Mouse (Mus musculus): ENCODE results near the gene Rapgef3. TPM values are rescaled to one million over a fixed set of nuclear protein-coding genes. Genes with fewer than 3 reads are reported as not detected.

The Rapgef3 gene
- polyA plus RNA-seq, 1 experiment from 2014 or later = 26.3 TPM

GRCm38 (mm10) chr15:97768192-97768591 lies 420 bp upstream of the Rapgef3 start:
- H3K9me3 ChIP-seq (replicated peaks; ENCODE audit: control insufficient read depth, low read length) = no peaks in the 10 kb centered on the region
- H3K9ac ChIP-seq (ENCODE audit: low read length) = peak overlapping the region; percentile 84
- 0 out of 2 replicates have a peak, but pooled peaks cover 2% of the 10 kb centered on the region for H3K27me3 ChIP-seq (ENCODE audit: control insufficient read depth, insufficient read depth, low read length)
- H3K36me3 ChIP-seq (ENCODE audit: control insufficient read depth, insufficient read depth) = no peaks in the 10 kb centered on the region
- peak overlapping the region; percentile 64 for H3K4me3 ChIP-seq (ENCODE audit: low read length)
- ATAC-seq (replicated peaks; ENCODE audit: extremely low read depth, insufficient read depth, low FRiP score) = no peak; the same call in 1 of the 2 replicates
- peaks cover 29% of the 10 kb centered on the region for H3K4me1 ChIP-seq (ENCODE audit: control insufficient read depth, insufficient read depth, low read length)
- WGBS = under 1% methylated on average over 18 of the region's 18 CpGs
- peak overlapping the region; percentile 89 for H3K27ac ChIP-seq (ENCODE audit: low read length)
- peak overlapping the region; percentile 99 for H3K4me2 ChIP-seq (ENCODE audit: low read depth, low read length)

- H3K4me1 ChIP-seq (ENCODE audit: control insufficient read depth, insufficient read depth, low read length) = peaks cover 19% of the 10 kb centered on the region
- ATAC-seq (replicated peaks; ENCODE audit: extremely low read depth, insufficient read depth, low FRiP score) = no peak
- no peaks in the 10 kb centered on the region for H3K9me3 ChIP-seq (replicated peaks; ENCODE audit: control insufficient read depth, low read length)
These were observed 1.0 kb downstream of the Rapgef3 start for GRCm38 (mm10) chr15:97766594-97767279.

DNA sequence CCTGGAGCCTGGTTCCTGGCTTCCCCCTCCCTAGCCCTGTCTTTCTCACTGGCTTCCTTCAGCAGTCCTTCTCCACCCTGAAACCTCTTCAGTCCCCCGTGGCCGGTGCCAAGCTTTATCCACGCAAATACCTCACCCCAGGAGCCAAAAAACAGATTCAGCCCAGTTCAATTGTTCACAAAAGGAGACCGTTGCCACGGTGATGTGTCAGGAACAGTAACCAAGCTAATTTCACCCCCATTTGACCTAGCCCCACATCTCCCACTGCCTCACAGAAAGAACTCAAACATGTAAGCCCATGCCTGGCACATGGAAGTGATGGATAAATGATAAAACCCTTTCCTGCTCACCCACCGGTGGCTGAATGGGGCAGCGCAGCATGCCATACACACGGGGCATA lies 1.6 kb downstream of the Rapgef3 start:
- WGBS = 28% methylated on average over 8 of the region's 8 CpGs
- Histone ChIP-seq H3K27me3 (ENCODE audit: control insufficient read depth, insufficient read depth, low read length) (0 out of 2 replicates have a peak, but pooled peaks cover 2% of the 10 kb centered on the region), H3K36me3 (ENCODE audit: control insufficient read depth, insufficient read depth) (no peaks in the 10 kb centered on the region), H3K9me3 (replicated peaks; ENCODE audit: control insufficient read depth, low read length) (no peaks in the 10 kb centered on the region), H3K27ac (ENCODE audit: low read length) (peak overlapping the region; percentile 89), H3K4me2 (ENCODE audit: low read depth, low read length) (peak overlapping the region; percentile 99), H3K9ac (ENCODE audit: low read length) (peak overlapping the region; percentile 84), H3K4me1 (ENCODE audit: control insufficient read depth, insufficient read depth, low read length) (peaks cover 19% of the 10 kb centered on the region), H3K4me3 (ENCODE audit: low read length) (peak overlapping the region; percentile 64)
- ATAC-seq (replicated peaks; ENCODE audit: extremely low read depth, insufficient read depth, low FRiP score) = no peak

More at GRCm38 (mm10) chr15:97766594-97767279, 1.0 kb downstream of the Rapgef3 start:
- no peaks in the 10 kb centered on the region for H3K36me3 ChIP-seq (ENCODE audit: control insufficient read depth, insufficient read depth)
- peak overlapping the region; percentile 99 for H3K4me2 ChIP-seq (ENCODE audit: low read depth, low read length)
- peak overlapping the region; percentile 64 for H3K4me3 ChIP-seq (ENCODE audit: low read length)
- H3K9ac ChIP-seq (ENCODE audit: low read length) = peak overlapping the region; percentile 84
- 0 out of 2 replicates have a peak, but pooled peaks cover 2% of the 10 kb centered on the region for H3K27me3 ChIP-seq (ENCODE audit: control insufficient read depth, insufficient read depth, low read length)
- WGBS = 9% methylated on average over 23 of the region's 23 CpGs
- H3K27ac ChIP-seq (ENCODE audit: low read length) = peak overlapping the region; percentile 89

DNA sequence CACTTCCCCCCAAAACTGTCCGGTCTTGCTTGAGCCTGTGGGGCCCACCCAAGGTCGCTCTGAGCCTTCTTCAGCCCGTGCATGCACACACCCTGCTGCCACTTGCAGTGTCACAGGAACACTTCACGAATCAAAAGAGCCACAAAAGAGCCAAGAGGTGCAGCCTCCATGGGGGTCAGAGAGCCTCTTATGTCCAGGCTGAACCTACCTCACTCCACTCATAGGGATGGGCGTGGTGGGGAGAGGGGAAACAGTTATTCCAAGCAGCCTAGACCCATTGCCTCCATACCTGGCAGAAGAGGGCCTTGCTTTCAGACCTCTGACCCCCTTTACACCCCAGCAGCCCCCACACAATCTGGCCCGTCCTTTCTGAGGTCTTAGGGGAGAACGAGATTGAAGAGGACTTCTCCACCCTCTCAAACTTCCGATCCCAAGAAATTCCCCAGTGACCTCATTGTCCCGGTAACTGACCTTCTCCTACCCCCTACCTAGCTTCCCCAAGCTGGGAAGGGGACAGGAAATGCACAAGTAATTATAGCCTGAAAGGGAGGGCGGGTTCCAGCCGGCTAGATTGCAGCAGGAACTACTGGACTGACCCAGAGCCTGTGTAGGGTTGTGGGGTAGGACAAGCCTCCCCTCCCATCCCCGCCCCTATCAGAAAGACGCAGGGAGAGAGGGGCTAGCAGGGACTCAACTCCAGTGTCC lies 2.5 kb downstream of the Rapgef3 start:
- WGBS = 40% methylated on average over 13 of the region's 13 CpGs
- Histone ChIP-seq H3K27me3 (ENCODE audit: control insufficient read depth, insufficient read depth, low read length) (0 out of 2 replicates have a peak, but pooled peaks cover 2% of the 10 kb centered on the region), H3K27ac (ENCODE audit: low read length) (peak overlapping the region; percentile 38; the same call in 1 of the 2 replicates), H3K4me2 (ENCODE audit: low read depth, low read length) (peak overlapping the region; percentile 99), H3K9ac (ENCODE audit: low read length) (peak overlapping the region; percentile 56), H3K4me1 (ENCODE audit: control insufficient read depth, insufficient read depth, low read length) (peaks cover 19% of the 10 kb centered on the region), H3K36me3 (ENCODE audit: control insufficient read depth, insufficient read depth) (no peaks in the 10 kb centered on the region), H3K9me3 (replicated peaks; ENCODE audit: control insufficient read depth, low read length) (no peaks in the 10 kb centered on the region), H3K4me3 (ENCODE audit: low read length) (peak overlapping the region; percentile 64)
- ATAC-seq (replicated peaks; ENCODE audit: extremely low read depth, insufficient read depth, low FRiP score) = no peak

- Histone ChIP-seq H3K9ac (ENCODE audit: low read length) (no peak overlapping the region), H3K9me3 (replicated peaks; ENCODE audit: control insufficient read depth, low read length) (no peaks in the 10 kb centered on the region), H3K27me3 (ENCODE audit: control insufficient read depth, insufficient read depth, low read length) (0 out of 2 replicates have a peak, but pooled peaks cover 2% of the 10 kb centered on the region), H3K4me1 (ENCODE audit: control insufficient read depth, insufficient read depth, low read length) (peaks cover 19% of the 10 kb centered on the region), H3K4me2 (ENCODE audit: low read depth, low read length) (peak overlapping the region; percentile 99; the same call in 1 of the 2 replicates), H3K4me3 (ENCODE audit: low read length) (no peak overlapping the region; the same call in 1 of the 2 replicates), H3K27ac (ENCODE audit: low read length) (no peak overlapping the region; the same call in 1 of the 2 replicates), H3K36me3 (ENCODE audit: control insufficient read depth, insufficient read depth) (no peaks in the 10 kb centered on the region)
- 65% methylated on average over 2 of the region's 2 CpGs for whole genome bisulfite sequencing
- no peak for ATAC-seq (replicated peaks; ENCODE audit: extremely low read depth, insufficient read depth, low FRiP score)
These were observed 3.2 kb downstream of the Rapgef3 start for GRCm38 (mm10) chr15:97764532-97764931.

GRCm38 (mm10) chr15:97763256-97764049 lies 4.3 kb downstream of the Rapgef3 start:
- peaks cover 17% of the 10 kb centered on the region for H3K4me1 ChIP-seq (ENCODE audit: control insufficient read depth, insufficient read depth, low read length)
- H3K4me2 ChIP-seq (ENCODE audit: low read depth, low read length) = peak overlapping the region; percentile 9; the same call in 1 of the 2 replicates
- H3K4me3 ChIP-seq (ENCODE audit: low read length) = no peak overlapping the region
- 63% methylated on average over 9 of the region's 9 CpGs for WGBS
- no peak overlapping the region for H3K9ac ChIP-seq (ENCODE audit: low read length)
- H3K27ac ChIP-seq (ENCODE audit: low read length) = peak overlapping the region; percentile 21; the same call in 1 of the 2 replicates
- no peaks in the 10 kb centered on the region for H3K36me3 ChIP-seq (ENCODE audit: control insufficient read depth, insufficient read depth)
- no peaks in the 10 kb centered on the region for H3K9me3 ChIP-seq (replicated peaks; ENCODE audit: control insufficient read depth, low read length)
- no peak for ATAC-seq (replicated peaks; ENCODE audit: extremely low read depth, insufficient read depth, low FRiP score)
- H3K27me3 ChIP-seq (ENCODE audit: control insufficient read depth, insufficient read depth, low read length) = 0 out of 2 replicates have a peak, but pooled peaks cover 2% of the 10 kb centered on the region

DNA sequence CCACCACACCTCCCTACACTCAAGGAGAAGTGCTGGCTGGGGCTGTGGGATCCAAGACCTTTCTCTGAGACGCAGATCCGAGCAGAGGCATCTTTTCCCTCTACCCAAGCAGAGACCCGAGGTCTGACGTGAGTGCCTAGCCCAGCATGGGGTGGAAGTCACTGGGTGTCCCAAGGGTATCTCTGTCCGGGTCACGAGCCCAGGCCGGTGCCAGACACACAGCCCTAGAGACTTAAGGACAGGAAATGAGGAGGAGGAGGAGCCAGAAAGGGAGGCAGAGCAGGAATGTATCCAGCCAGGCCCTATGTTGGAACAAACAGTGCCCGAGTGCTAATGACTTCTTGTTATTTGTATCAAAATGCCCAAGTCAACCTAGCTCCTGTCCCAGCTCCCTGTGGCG lies 5.0 kb downstream of the Rapgef3 start:
- H3K4me3 ChIP-seq (ENCODE audit: low read length) = no peak overlapping the region
- H3K9ac ChIP-seq (ENCODE audit: low read length) = no peak overlapping the region
- no peak overlapping the region for H3K27ac ChIP-seq (ENCODE audit: low read length)
- no peaks in the 10 kb centered on the region for H3K9me3 ChIP-seq (replicated peaks; ENCODE audit: control insufficient read depth, low read length)
- 59% methylated on average over 9 of the region's 9 CpGs for WGBS
- H3K4me1 ChIP-seq (ENCODE audit: control insufficient read depth, insufficient read depth, low read length) = peaks cover 12% of the 10 kb centered on the region
- H3K4me2 ChIP-seq (ENCODE audit: low read depth, low read length) = peak overlapping the region; percentile 9; the same call in 1 of the 2 replicates
- H3K36me3 ChIP-seq (ENCODE audit: control insufficient read depth, insufficient read depth) = no peaks in the 10 kb centered on the region
- no peak for ATAC-seq (replicated peaks; ENCODE audit: extremely low read depth, insufficient read depth, low FRiP score)
- 0 out of 2 replicates have a peak, but pooled peaks cover 2% of the 10 kb centered on the region for H3K27me3 ChIP-seq (ENCODE audit: control insufficient read depth, insufficient read depth, low read length)

- H3K27ac ChIP-seq (ENCODE audit: low read length) = no peak overlapping the region
- H3K27me3 ChIP-seq (ENCODE audit: control insufficient read depth, insufficient read depth, low read length) = 0 out of 2 replicates have a peak, but pooled peaks cover 2% of the 10 kb centered on the region
- H3K9ac ChIP-seq (ENCODE audit: low read length) = no peak overlapping the region
- H3K9me3 ChIP-seq (replicated peaks; ENCODE audit: control insufficient read depth, low read length) = no peaks in the 10 kb centered on the region
- no peak overlapping the region for H3K4me2 ChIP-seq (ENCODE audit: low read depth, low read length)
- 63% methylated on average over 13 of the region's 13 CpGs for WGBS
- no peak for ATAC-seq (replicated peaks; ENCODE audit: extremely low read depth, insufficient read depth, low FRiP score)
- no peaks in the 10 kb centered on the region; the same call in 1 of the 2 replicates for H3K36me3 ChIP-seq (ENCODE audit: control insufficient read depth, insufficient read depth)
- H3K4me1 ChIP-seq (ENCODE audit: control insufficient read depth, insufficient read depth, low read length) = peaks cover 12% of the 10 kb centered on the region
- no peak overlapping the region for H3K4me3 ChIP-seq (ENCODE audit: low read length)
These were observed 6.3 kb downstream of the Rapgef3 start for GRCm38 (mm10) chr15:97761438-97761837.

All from heart, embryonic 16.5 days (tissue).